Mouse (Mus musculus) mouse embryonic stem cell (cell line): Measurements from ENCODE around the gene Ssna1.

Source experiments
- in situ Hi-C, 2 experiments: fragments of 300-500 bp; cut with MboI; formaldehyde crosslinking; loops; 1 replicate in 1 of 2; 3 replicates in 1 of 2; pipeline ENCODE4 v1.14.3; 2019 to 2020; ENCODE audit warnings: low sequenced_read_pairs in 2 of 2, low pct_unique_long_range_greater_than_20kb in 1 of 2, mixed read lengths in 1 of 2; ENCODE audit not compliant: unreplicated experiment in 1 of 2

Ssna1 gene

GRCm38 (mm10) chr2:25240310-25240709 is 31.9 kb downstream of the Ssna1 start:
- in situ Hi-C loops = no loop called here

GRCm38 (mm10) chr2:25239766-25240165 is 32.5 kb downstream of the Ssna1 start:
- in situ Hi-C loops = no loop called here

GRCm38 (mm10) chr2:25238106-25238505 is 34.1 kb downstream of the Ssna1 start:
- in situ Hi-C loops = no loop called here

- in situ Hi-C loops = no loop called here
Measured at GRCm38 (mm10) chr2:25237522-25237921, 34.7 kb downstream of the Ssna1 start.

GRCm38 (mm10) chr2:25236614-25237013 is 35.6 kb downstream of the Ssna1 start, which contains the start of gene Rnf224:
Rnf224 (minus strand) TSS chr2:25236787.
- in situ Hi-C loops = no loop called here

- in situ Hi-C loops = no loop called here
Measured at GRCm38 (mm10) chr2:25234551-25235220, 37.6 kb downstream of the Ssna1 start.

GRCm38 (mm10) chr2:25234050-25234449 is 38.2 kb downstream of the Ssna1 start, which contains the start of gene Slc34a3:
Slc34a3 (minus strand) TSS chr2:25234364.
- in situ Hi-C loops = no loop called here

- in situ Hi-C loops = no loop called here
Measured at GRCm38 (mm10) chr2:25233421-25233820, 38.8 kb downstream of the Ssna1 start.

GRCm38 (mm10) chr2:25231038-25231437 is 41.2 kb downstream of the Ssna1 start:
- in situ Hi-C loops = no loop called here

- in situ Hi-C loops = no loop called here
Measured at GRCm38 (mm10) chr2:25230581-25230980, 41.7 kb downstream of the Ssna1 start.

GRCm38 (mm10) chr2:25229582-25229981 is 42.7 kb downstream of the Ssna1 start:
- in situ Hi-C loops = no loop called here

GRCm38 (mm10) chr2:25228995-25229530 is 43.2 kb downstream of the Ssna1 start:
- in situ Hi-C loops = no loop called here

GRCm38 (mm10) chr2:25228431-25228889 is 43.8 kb downstream of the Ssna1 start:
- in situ Hi-C loops = no loop called here

- in situ Hi-C loops = no loop called here
Measured at GRCm38 (mm10) chr2:25227406-25227805, 44.8 kb downstream of the Ssna1 start.

GRCm38 (mm10) chr2:25226864-25227263 is 45.4 kb downstream of the Ssna1 start:
- in situ Hi-C loops = no loop called here

- in situ Hi-C loops = no loop called here
Measured at GRCm38 (mm10) chr2:25225811-25226379, 46.3 kb downstream of the Ssna1 start.

GRCm38 (mm10) chr2:25224766-25225752 is 47.2 kb downstream of the Ssna1 start:
- in situ Hi-C loops = no loop called here

- in situ Hi-C loops = no loop called here
Measured at GRCm38 (mm10) chr2:25224492-25224765, 47.8 kb downstream of the Ssna1 start, which contains the start of gene Tubb4b. Tubb4b (minus strand) TSS chr2:25224702.
